Mouse (Mus musculus) stomach, embryonic 15.5 days (tissue): Measurements from ENCODE around the gene Cox15. TPM values are rescaled to one million over a fixed set of nuclear protein-coding genes. Genes with fewer than 3 reads are reported as not detected.

ENCODE experiments used
- ATAC-seq: fragments of 200-750 bp; cut with Nextera tagmentation; 2 replicates; pipeline ENCODE4 v1.8.0; 2017; ENCODE audit warnings: low read depth, moderate number of reproducible peaks, moderate TSS enrichment; ENCODE audit not compliant: insufficient read depth, low FRiP score
- H3K27ac ChIP-seq: fragments of 300-500 bp; sonication (generic); 2 replicates; pipeline ENCODE4 v1.5.1; 2015; ENCODE audit warnings: mild to moderate bottlenecking, inconsistent platforms
- H3K27me3 ChIP-seq: fragments of 300-500 bp; sonication (generic); replicated peaks from 2 replicates; pipeline ENCODE4 v1.6.1; 2015; ENCODE audit warnings: inconsistent platforms
- H3K36me3 ChIP-seq: fragments of 300-500 bp; sonication (generic); 2 replicates; pipeline ENCODE4 v1.6.1; 2015; ENCODE audit warnings: inconsistent platforms
- H3K4me1 ChIP-seq: fragments of 300-500 bp; sonication (generic); 2 replicates; pipeline ENCODE4 v1.6.1; 2015; ENCODE audit warnings: inconsistent platforms
- H3K4me2 ChIP-seq: fragments of 300-500 bp; sonication (generic); 2 replicates; pipeline ENCODE4 v1.6.1; 2015; ENCODE audit warnings: mild to moderate bottlenecking, inconsistent platforms
- H3K4me3 ChIP-seq: fragments of 300-500 bp; sonication (generic); replicated peaks from 2 replicates; pipeline ENCODE4 v1.5.1; 2015; ENCODE audit warnings: inconsistent platforms
- H3K9ac ChIP-seq: fragments of 300-500 bp; sonication (generic); 2 replicates; pipeline ENCODE4 v1.6.1; 2015; ENCODE audit warnings: inconsistent platforms
- H3K9me3 ChIP-seq: fragments of 300-500 bp; sonication (generic); 2 replicates; pipeline ENCODE4 v1.6.1; 2016; ENCODE audit warnings: inconsistent platforms
- WGBS: fragments of 180-500 bp; shearing (Covaris S2); methylation state at CpG from one replicate; pipeline ENCODE4 v1.1.7; 2015; 5-methylcytosine and 5-hydroxymethylcytosine counted together
- polyA plus RNA-seq: library from polyadenylated mRNA; unstranded; fragments of >200 nt; fragmentation: Nextera tagmentation; extraction: Ambion mirVana; gene quantifications from 2 replicates; pipeline ENCODE4 v1.2.1, GENCODE M21; 2015

The Cox15 gene
- polyA plus RNA-seq, 1 experiment from 2014 or later = 10.1 TPM

DNA sequence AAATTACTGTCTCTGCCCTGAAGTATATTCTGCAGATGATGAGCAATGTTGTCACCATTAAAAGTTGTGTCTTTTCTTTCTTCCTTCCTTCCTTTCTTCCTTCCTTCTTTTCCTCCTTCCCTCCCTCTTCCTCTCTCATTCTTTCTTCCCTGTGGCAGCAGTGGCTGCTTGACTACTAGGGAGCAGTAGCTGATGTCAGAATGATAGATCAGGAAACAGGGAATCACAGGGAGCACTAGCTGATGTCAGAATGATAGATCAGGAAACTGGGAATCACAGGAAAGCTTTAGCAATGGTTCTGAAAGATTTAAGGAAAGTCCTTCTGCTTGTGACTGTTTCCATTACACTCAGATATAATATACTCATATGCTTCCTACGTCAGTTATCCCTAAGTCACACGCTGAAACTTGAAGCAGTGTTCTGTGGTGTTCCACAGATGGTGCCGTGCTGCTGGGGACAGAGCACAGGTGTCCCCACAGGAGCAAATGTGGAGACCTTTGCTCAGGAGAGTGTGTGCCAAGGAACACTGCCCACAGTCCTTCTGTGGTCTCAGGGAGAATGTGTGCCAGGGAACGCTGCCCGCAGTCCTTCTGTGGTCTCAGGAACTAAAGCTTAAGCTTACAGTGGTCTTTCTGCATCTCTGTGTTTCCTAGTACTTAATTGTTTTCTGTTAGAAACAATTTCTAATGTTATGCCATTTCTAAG is 55.0 kb downstream of the Cox15 start:
- Histone ChIP-seq H3K9ac (no peak overlapping the region), H3K36me3 (peaks cover 9% of the 10 kb centered on the region), H3K4me1 (no peaks in the 10 kb centered on the region; the same call in 1 of the 2 replicates), H3K27ac (no peak overlapping the region), H3K4me2 (no peak overlapping the region), H3K27me3 (no peaks in the 10 kb centered on the region), H3K4me3 (no peak overlapping the region), H3K9me3 (no peaks in the 10 kb centered on the region)
- 89% methylated on average over 5 of the region's 5 CpGs for WGBS
- ATAC-seq = no peak

DNA sequence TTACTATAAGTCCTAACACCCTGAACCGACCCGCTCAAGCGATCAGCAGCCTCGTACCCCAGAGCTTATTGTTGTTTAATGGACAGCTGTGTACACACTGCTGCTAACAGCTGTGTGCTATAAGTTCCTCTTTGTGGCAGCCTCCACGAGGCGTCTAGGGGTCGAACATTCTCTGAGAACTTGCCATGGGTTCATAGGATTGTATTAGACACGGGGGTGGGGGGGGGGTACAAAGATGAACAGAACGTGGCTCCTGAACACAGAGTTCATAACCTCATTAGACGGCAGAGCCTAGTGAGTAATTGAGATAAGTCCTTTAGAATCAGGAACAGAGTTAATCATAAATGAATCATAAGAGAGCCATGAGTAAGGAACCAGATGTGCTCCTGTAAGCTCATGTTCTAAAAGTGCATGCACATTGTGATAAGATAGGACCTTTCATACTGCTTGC is 57.3 kb downstream of the Cox15 start:
- H3K9me3 ChIP-seq = no peaks in the 10 kb centered on the region
- no peak overlapping the region for H3K4me2 ChIP-seq
- 38% methylated on average over 10 of the region's 10 CpGs for WGBS
- H3K9ac ChIP-seq = no peak overlapping the region
- no peak overlapping the region for H3K4me3 ChIP-seq
- H3K36me3 ChIP-seq = peaks cover 4% of the 10 kb centered on the region; the same call in 1 of the 2 replicates
- no peaks in the 10 kb centered on the region; the same call in 1 of the 2 replicates for H3K4me1 ChIP-seq
- H3K27ac ChIP-seq = peak overlapping the region; percentile 71
- peak; percentile 78 for ATAC-seq
- H3K27me3 ChIP-seq = no peaks in the 10 kb centered on the region

- Histone ChIP-seq H3K4me2 (no peak overlapping the region), H3K27me3 (no peaks in the 10 kb centered on the region), H3K4me3 (no peak overlapping the region), H3K9me3 (no peaks in the 10 kb centered on the region), H3K36me3 (no peaks in the 10 kb centered on the region), H3K9ac (no peak overlapping the region), H3K4me1 (no peaks in the 10 kb centered on the region; the same call in 1 of the 2 replicates), H3K27ac (no peak overlapping the region)
- 89% methylated on average over 14 of the region's 14 CpGs for whole genome bisulfite sequencing
- ATAC-seq = no peak
Observed at GRCm38 (mm10) chr19:43692815-43693214, 60.0 kb downstream of the Cox15 start.

DNA sequence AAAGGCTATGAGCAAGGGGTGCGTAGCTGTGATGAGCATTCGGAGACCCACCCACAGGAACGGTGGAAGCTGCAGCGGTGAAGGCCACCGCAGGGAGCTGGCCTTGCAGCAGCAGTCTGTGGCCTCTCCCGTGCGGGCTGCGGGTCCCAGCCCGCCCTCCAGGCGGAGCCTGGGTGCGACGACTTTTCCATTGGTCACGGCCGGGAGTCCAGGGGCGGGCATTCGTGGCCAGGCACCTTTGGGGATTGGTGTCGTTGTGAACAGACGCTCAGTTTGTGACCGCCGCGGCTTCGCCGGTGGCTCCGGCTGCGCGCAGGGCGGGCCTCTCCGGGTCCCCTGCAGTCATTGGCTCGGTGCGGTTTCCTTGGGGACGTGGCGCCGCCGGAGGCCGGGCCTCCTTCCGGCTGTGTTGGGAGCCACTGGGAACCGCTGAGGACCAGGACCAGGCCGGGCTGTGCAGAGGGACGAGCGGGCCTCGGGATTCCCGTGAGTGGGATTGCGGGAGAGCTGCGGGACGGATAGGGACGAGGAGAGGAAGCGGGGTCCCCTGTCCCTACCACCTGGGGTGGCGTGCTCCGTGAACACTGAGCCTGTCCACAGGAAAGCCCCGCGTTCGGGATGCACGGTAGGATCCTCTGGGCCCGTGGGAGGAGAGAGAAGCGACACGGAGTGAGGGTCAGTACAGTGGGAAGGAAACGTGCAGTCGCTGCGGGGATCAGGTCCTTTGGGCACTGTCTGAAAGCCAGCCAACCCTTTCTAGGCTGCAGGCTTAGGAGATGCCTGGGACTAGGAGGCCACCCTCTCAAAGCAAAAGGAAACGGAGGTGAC is 63.2 kb downstream of the Cox15 start, which contains the start of gene Entpd7:
Gene Entpd7 (plus strand): TSS at position 254 of the 828 bp plus-strand sequence.
- Histone ChIP-seq H3K9me3 (no peaks in the 10 kb centered on the region), H3K4me2 (peak within 1 kb of the TSS; percentile 80), H3K9ac (peak within 1 kb of the TSS; percentile 59), H3K27me3 (no peaks in the 10 kb centered on the region), H3K27ac (peak within 1 kb of the TSS; percentile 67), H3K36me3 (no peaks in the 10 kb centered on the region), H3K4me1 (no peaks in the 10 kb centered on the region), H3K4me3 (peak within 1 kb of the TSS; percentile 93)
- WGBS = under 1% methylated on average over 60 of the region's 60 CpGs
- peak; percentile 99 for ATAC-seq

Other genes starting within 250 kb of the Cox15 start
- gene Got1, start 228.4 kb downstream of the Cox15 start, polyA plus RNA-seq = 33.7 and 35.7 TPM in 2 replicates
- gene Nkx2-3, start 140.7 kb downstream of the Cox15 start, polyA plus RNA-seq = 26.3 and 31.4 TPM in 2 replicates
- gene Slc25a28, start 78.1 kb downstream of the Cox15 start, polyA plus RNA-seq = 15.8 and 15.9 TPM in 2 replicates
- 14.5 and 20.5 TPM in 2 replicates for gene Entpd7, start 63.3 kb downstream of the Cox15 start, polyA plus RNA-seq
- gene Cutc, start within 50 bp of the Cox15 start, polyA plus RNA-seq = 18.3 and 18.7 TPM in 2 replicates
- gene Abcc2, start 29.2 kb upstream of the Cox15 start, polyA plus RNA-seq = 2.0 and 5.4 TPM in 2 replicates
- 29.9 and 31.7 TPM in 2 replicates for gene Dnmbp, start 187.2 kb upstream of the Cox15 start, polyA plus RNA-seq
- gene Cpn1, start 233.6 kb upstream of the Cox15 start, polyA plus RNA-seq = 52.6 and 56.8 TPM in 2 replicates